Mouse (Mus musculus) neural tube, embryonic 14.5 days (tissue): Measurements from ENCODE around the gene Zfp936. TPM values are rescaled to one million over a fixed set of nuclear protein-coding genes. Genes with fewer than 3 reads are reported as not detected.
"Not testable (repeated sequence)": the region's sequence is repeated elsewhere in the genome, so short reads cannot be mapped to it uniquely, and the experiment has no call there.

Source experiments
- ATAC-seq: fragments of 200-750 bp; cut with Nextera tagmentation; 2 replicates; pipeline ENCODE4 v1.8.0; 2017; ENCODE audit warnings: low read depth, mild to moderate bottlenecking, moderate TSS enrichment, moderate library complexity
- H3K27ac ChIP-seq: fragments of 300-500 bp; sonication (generic); 2 replicates; pipeline ENCODE4 v1.5.1; 2014; ENCODE audit warnings: low read depth, mild to moderate bottlenecking, control low read depth, low read length, moderate library complexity, mixed read lengths
- H3K27me3 ChIP-seq: fragments of 300-500 bp; sonication (generic); 2 replicates; pipeline ENCODE4 v1.6.1; 2014; ENCODE audit warnings: low read length; ENCODE audit not compliant: control insufficient read depth, insufficient read depth
- H3K36me3 ChIP-seq: fragments of 300-500 bp; sonication (generic); 2 replicates; pipeline ENCODE4 v1.6.1; 2014; ENCODE audit warnings: low read length, mixed read lengths; ENCODE audit not compliant: control insufficient read depth, insufficient read depth
- H3K4me1 ChIP-seq: fragments of 300-500 bp; sonication (generic); 2 replicates; pipeline ENCODE4 v1.6.1; 2014; ENCODE audit warnings: low read length; ENCODE audit not compliant: control insufficient read depth, insufficient read depth
- H3K4me2 ChIP-seq: fragments of 300-500 bp; sonication (generic); 2 replicates; pipeline ENCODE4 v1.6.1; 2014; ENCODE audit warnings: mild to moderate bottlenecking, low read depth, low read length, control low read depth
- H3K4me3 ChIP-seq: fragments of 300-500 bp; sonication (generic); 2 replicates; pipeline ENCODE4 v1.5.1; 2014; ENCODE audit warnings: low read depth, low read length, control low read depth, mixed read lengths
- H3K9ac ChIP-seq: fragments of 300-500 bp; sonication (generic); replicated peaks from 2 replicates; pipeline ENCODE4 v1.6.1; 2014; ENCODE audit warnings: low read depth, mild to moderate bottlenecking, control low read depth, low read length, mixed read lengths
- H3K9me3 ChIP-seq: fragments of 300-500 bp; sonication (generic); 2 replicates; pipeline ENCODE4 v1.6.1; 2016; ENCODE audit warnings: low read length; ENCODE audit not compliant: control insufficient read depth
- WGBS: fragments of 180-500 bp; shearing (Covaris S2); extraction: QIAGEN DNeasy Blood & Tissue Kit; methylation state at CpG from one replicate; pipeline ENCODE4 v1.1.7; 2014; 5-methylcytosine and 5-hydroxymethylcytosine counted together
- polyA plus RNA-seq: library from polyadenylated mRNA; unstranded; fragments of >200 nt; fragmentation: Nextera tagmentation; extraction: Ambion mirVana; gene quantifications from 2 replicates; pipeline ENCODE4 v1.2.1, GENCODE M21; 2014

Zfp936 gene
- polyA plus RNA-seq: not detected in 2 replicates

DNA sequence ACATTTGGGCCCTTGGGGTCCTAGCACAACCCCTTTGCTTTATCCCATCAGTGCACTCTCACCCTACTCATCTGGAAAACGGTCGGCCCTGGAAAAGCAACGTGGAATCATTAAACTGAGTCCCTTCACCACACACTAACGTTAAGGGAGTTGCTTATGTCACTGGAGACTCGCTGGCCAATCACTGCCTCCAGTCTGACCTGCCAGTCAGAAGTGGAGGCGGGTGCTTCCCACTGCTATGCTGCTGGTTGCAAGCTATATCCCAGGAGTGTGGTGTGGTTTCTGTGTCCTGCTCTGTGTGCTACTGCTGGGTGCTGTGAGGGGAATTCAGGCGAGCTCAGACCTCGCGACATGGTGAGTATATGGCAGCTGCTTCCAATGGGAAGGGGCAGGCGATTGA is at the start of gene Zfp936:
Zfp936 (plus strand) TSS at position 301 of the 400 bp plus-strand sequence.
- not testable (repeated sequence) for H3K4me2 ChIP-seq, H3K27ac ChIP-seq, H3K9me3 ChIP-seq, H3K4me3 ChIP-seq, ATAC-seq, H3K9ac ChIP-seq, H3K27me3 ChIP-seq, H3K36me3 ChIP-seq, H3K4me1 ChIP-seq
- WGBS: 86% methylated on average over 10 of the region's 10 CpGs

DNA sequence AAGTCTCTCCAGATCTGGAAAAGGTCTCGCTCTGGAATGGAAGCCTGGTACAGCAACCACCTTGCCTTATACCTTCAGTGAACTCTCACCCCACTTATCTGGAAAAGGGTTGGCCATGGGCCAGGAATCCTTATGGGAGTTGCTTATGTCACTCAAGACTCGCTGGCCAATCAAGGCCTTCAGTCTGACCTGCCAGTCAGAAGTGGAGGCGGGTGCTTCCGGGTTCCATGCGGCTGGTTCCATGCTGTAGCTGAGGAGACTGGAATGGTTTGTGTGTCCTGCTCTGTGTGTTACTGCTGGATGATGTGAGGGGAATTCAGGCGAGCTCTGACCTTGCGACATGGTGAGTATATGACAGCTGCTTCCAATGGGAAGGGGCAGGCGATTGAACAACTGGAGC is 36.2 kb upstream of the Zfp936 start:
- no peak overlapping the region for H3K4me3 ChIP-seq
- H3K4me1 ChIP-seq: no peaks in the 10 kb centered on the region
- no peaks in the 10 kb centered on the region for H3K27me3 ChIP-seq
- no peaks in the 10 kb centered on the region for H3K36me3 ChIP-seq
- H3K4me2 ChIP-seq: no peak overlapping the region
- H3K9ac ChIP-seq: no peak overlapping the region
- H3K27ac ChIP-seq: no peak overlapping the region
- no peak for ATAC-seq
- WGBS: 90% methylated on average over 8 of the region's 8 CpGs
- 0 out of 2 replicates have a peak, but pooled peaks cover 3% of the 10 kb centered on the region for H3K9me3 ChIP-seq

DNA sequence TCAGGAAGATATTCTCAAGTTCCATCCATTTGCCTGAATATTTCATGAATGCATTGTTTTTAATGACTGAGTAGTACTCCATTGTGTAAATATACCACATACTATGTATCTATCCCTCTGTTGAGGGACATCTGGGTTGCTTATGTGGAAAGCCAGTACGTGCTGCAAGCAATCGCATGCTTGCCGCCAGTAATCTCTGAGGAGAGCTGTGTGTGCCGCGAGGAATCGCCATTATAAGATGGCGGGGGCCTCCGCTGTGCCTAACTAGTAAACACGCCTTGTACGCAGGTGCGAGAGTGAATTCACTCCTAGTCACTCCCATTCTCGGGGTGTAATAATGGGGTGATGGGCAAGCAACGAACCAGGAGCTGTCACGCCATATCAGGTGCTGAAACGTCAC is 14.7 kb downstream of the Zfp936 start:
- H3K4me3 ChIP-seq, H3K4me2 ChIP-seq, H3K27me3 ChIP-seq, ATAC-seq, H3K36me3 ChIP-seq, H3K9ac ChIP-seq, H3K27ac ChIP-seq, H3K4me1 ChIP-seq: not testable (repeated sequence)
- peaks cover 23% of the 10 kb centered on the region for H3K9me3 ChIP-seq
- WGBS: 94% methylated on average over 14 of the region's 15 CpGs

DNA sequence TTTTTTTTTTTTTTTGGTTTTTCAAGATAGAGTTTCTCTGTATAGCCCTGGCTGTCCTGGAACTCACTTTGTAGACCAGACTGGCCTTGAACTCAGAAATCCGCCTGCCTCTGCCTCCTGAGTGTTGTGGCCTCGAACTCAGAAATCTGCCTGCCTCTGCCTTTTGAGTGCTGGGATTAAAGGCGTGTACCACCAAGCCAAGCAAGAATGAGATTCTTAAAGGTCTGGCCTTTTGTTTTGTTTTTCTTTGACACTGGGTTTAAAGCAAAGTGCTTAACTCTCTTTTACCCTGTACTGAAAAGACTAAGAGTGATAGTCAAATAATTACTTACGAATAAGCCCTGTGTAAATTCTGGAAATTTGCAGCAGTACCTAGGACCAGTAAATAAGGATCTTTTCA is 50.1 kb downstream of the Zfp936 start:
- H3K4me2 ChIP-seq, ATAC-seq, H3K27me3 ChIP-seq, H3K4me1 ChIP-seq, H3K27ac ChIP-seq, H3K36me3 ChIP-seq, H3K4me3 ChIP-seq, H3K9ac ChIP-seq: not testable (repeated sequence)
- peaks cover 25% of the 10 kb centered on the region for H3K9me3 ChIP-seq
- WGBS: 73% methylated on average over 4 of the region's 4 CpGs

DNA sequence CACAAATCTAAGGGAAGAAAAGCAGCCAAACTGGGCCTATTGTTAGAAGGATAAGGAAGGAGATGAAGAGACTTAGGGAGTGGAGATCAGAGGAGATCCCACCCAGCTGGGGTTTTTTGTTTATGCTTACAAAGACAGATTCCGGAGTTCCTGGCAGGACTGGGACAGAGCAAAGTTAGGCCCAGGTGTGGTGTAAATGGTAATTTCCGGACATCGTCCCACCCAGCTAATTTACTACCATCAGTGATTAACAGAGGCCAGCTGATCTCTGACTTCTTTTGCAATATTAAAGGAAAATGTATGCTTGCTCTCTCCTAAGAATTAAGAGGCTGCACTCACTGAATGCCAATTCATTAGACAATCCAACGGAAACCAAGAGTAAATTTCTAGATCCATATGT is 53.1 kb downstream of the Zfp936 start:
- WGBS: 85% methylated on average over 4 of the region's 4 CpGs
- H3K4me3 ChIP-seq, H3K4me2 ChIP-seq, ATAC-seq, H3K27me3 ChIP-seq, H3K27ac ChIP-seq, H3K36me3 ChIP-seq, H3K9ac ChIP-seq, H3K4me1 ChIP-seq: not testable (repeated sequence)
- peaks cover 38% of the 10 kb centered on the region for H3K9me3 ChIP-seq

DNA sequence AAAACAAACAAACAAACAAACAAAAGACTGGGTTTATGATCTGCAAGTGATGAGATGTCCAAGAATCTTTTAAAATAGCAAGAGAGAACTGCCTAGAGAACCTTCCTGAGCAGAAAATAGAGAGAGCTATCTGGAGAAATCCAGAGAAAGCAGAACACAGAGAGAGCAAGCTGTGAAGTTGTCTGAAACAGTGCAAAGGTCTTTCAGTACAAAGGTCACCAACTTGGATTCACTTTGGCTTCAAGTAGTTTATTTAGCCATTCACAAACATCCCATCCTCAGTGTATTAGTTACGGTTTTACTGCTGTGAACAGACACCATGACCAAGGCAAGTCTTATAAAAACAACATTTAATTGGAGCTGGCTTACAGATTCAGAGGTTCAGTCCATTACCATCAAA is 53.8 kb downstream of the Zfp936 start:
- not testable (repeated sequence) for H3K27me3 ChIP-seq, H3K4me1 ChIP-seq, H3K36me3 ChIP-seq, H3K4me2 ChIP-seq, H3K4me3 ChIP-seq, ATAC-seq, H3K27ac ChIP-seq, H3K9ac ChIP-seq
- 88% methylated on average over 1 of the region's 1 CpGs for WGBS
- H3K9me3 ChIP-seq: peaks cover 39% of the 10 kb centered on the region

DNA sequence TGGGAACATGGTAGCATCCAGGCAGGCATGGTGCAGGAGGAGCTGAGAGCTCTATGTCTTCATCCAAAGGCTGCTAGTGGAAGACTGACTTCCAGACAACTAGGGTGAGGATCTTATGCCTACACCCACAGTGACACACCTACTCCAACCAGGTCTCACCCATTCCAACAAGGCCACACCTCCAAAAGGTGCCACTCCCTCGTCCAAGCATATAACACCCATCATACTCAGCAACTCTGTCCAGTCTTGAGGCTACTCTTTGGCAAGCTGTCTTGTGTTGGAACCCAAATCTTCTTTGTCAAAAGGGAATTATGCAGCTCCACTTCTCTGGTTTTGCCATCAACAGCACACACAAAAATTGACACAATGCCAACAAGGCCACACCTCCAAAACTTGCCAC is 54.2 kb downstream of the Zfp936 start:
- not testable (repeated sequence) for H3K4me1 ChIP-seq, H3K27ac ChIP-seq, H3K36me3 ChIP-seq, H3K4me3 ChIP-seq, H3K4me2 ChIP-seq, H3K9ac ChIP-seq, ATAC-seq, H3K27me3 ChIP-seq
- WGBS: 45% methylated on average over 1 of the region's 1 CpGs
- peaks cover 40% of the 10 kb centered on the region for H3K9me3 ChIP-seq

DNA sequence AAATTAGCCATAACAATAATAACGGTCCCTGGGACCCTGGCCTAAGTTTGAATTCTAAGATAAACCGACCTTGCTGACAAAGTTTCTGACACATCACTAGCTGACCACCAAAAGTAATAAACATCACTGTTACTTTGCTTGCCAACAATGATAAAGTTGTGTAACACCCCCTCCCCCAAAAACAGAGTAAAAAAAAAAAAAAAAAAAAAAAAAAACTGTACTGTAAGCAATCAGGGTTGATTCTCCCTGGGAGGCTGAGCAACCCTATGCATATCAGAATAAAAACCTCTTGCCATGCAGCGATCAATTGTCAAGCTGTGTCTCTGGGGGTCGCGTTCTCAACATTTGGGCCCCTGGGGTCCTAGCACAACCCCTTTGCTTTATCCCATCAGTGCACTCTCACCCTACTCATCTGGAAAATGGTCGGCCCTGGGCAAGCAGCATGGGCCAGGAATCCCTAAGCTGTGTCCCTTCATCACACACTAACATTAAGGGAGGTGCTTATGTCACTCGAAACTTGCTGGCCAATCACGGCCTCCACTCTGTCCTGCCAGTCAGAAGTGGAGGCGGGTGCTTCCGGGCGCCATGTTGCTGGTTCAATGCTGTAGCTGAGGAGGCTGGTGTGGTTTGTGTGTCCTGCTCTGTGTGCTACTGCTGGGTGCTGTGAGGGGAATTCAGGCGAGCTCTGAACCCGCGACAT is 63.1 kb downstream of the Zfp936 start:
- no peaks in the 10 kb centered on the region for H3K36me3 ChIP-seq
- H3K4me1 ChIP-seq: no peaks in the 10 kb centered on the region
- H3K9ac ChIP-seq: no peak overlapping the region
- 89% methylated on average over 14 of the region's 14 CpGs for WGBS
- H3K4me3 ChIP-seq: no peak overlapping the region
- no peak overlapping the region for H3K27ac ChIP-seq
- H3K9me3 ChIP-seq: peaks cover 23% of the 10 kb centered on the region; the same call in 1 of the 2 replicates
- no peak for ATAC-seq
- H3K27me3 ChIP-seq: no peaks in the 10 kb centered on the region
- H3K4me2 ChIP-seq: no peak overlapping the region

DNA sequence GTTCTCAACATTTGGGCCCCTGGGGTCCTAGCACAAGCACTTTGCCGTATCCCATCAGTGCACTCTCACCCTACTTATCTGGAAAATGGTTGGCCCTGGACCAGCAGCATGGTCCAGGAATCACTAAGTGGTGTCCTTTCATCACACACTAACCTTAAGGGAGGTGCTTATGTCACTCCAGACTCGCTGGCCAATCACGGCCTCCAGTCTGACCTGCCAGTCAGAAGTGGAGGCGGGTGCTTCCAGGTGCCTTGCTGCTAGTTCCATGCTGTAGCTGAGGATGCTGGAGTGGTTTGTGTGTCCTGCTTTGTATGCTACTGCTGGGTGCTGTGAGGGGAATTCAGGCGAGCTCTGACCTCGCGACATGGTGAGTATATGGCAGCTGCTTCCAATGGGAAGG is 99.8 kb downstream of the Zfp936 start:
- not testable (repeated sequence) for H3K4me3 ChIP-seq, H3K27me3 ChIP-seq, H3K4me1 ChIP-seq, H3K27ac ChIP-seq, H3K4me2 ChIP-seq, H3K9me3 ChIP-seq, H3K36me3 ChIP-seq, H3K9ac ChIP-seq, ATAC-seq
- 87% methylated on average over 7 of the region's 7 CpGs for WGBS
